Mouse (Mus musculus): ENCODE measurements around the gene Mgat3. TPM values are rescaled to one million over a fixed set of nuclear protein-coding genes. Genes with fewer than 3 reads are reported as not detected.

Mgat3 gene
- polyA plus RNA-seq, 1 experiment from 2014 or later, result 9.6 TPM

DNA sequence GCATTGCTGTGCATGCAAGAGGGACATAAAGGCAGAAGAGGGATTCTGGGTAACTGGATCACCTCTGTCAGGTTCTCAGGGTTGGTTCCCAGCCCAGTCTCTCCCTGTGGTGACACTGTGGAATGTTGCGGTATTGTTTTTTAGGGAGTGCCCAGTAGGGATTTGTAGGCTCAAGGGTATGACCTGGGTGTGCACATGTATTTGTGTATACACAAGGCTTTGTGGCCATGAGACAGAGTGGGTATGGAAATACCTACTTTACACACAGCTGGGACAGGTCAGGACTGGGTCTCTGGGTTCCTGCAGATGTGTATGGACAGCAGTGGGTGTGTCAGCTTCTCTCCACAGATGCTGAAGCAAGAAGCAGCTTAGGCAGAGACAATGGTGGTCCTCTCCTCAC is 4.0 kb upstream of the Mgat3 start:
- Histone ChIP-seq H3K9me3 (no peaks in the 10 kb centered on the region), H3K36me3 (replicated peaks) (no peaks in the 10 kb centered on the region), H3K27ac (no peak overlapping the region), H3K4me3 (replicated peaks) (no peak overlapping the region), H3K9ac (no peak overlapping the region), H3K4me1 (peaks cover 15% of the 10 kb centered on the region), H3K4me2 (no peak overlapping the region), H3K27me3 (no peaks in the 10 kb centered on the region)
- 92% methylated on average over 1 of the region's 1 CpGs for WGBS
- no peak for ATAC-seq (ENCODE audit: low FRiP score)

DNA sequence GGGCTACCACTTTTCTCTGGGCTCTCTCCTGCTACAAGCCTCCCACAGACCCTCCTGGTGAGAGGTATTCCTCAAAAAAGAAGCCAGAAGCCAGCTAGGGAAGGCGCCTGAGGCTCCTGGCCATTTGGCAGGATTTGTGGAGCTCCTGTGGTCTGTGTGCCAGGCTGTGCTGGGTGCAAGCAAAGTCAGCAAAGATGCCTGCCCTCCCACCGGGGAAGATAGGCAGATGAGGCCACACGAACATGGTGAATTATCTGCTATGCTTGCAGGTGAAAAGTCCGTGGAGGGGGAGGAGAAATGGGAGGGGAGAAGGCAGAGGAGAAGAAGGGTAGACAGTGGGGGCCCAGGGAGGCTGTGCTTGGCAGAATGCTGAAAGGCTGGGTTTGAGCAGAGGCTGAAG is 3.2 kb upstream of the Mgat3 start:
- no peak overlapping the region for H3K4me3 ChIP-seq (replicated peaks)
- 69% methylated on average over 4 of the region's 4 CpGs for WGBS
- no peaks in the 10 kb centered on the region for H3K36me3 ChIP-seq (replicated peaks)
- H3K4me2 ChIP-seq, result no peak overlapping the region
- no peak overlapping the region for H3K9ac ChIP-seq
- ATAC-seq (ENCODE audit: low FRiP score), result no peak
- no peak overlapping the region for H3K27ac ChIP-seq
- peaks cover 23% of the 10 kb centered on the region for H3K4me1 ChIP-seq
- H3K9me3 ChIP-seq, result no peaks in the 10 kb centered on the region
- H3K27me3 ChIP-seq, result no peaks in the 10 kb centered on the region

DNA sequence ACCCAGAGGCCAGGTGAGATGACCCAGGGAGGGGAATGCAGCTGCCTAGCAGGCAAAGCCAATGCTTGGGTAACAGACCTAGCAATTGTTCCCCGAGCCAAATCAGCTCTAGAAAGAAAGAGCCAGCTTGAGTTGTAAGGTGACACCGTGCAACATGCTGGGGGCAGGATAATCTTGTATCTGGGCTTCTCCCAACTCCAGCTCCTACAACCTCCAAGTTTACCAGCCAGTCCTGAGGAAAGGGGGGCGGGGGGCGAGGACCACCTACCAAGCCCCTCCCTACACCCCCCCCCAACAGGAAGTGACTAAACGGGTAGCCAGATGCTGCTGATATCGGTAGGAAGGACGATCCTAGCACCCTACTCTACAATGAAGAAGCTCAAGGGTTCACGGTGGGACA is 2.2 kb upstream of the Mgat3 start:
- no peak overlapping the region for H3K4me2 ChIP-seq
- H3K27ac ChIP-seq, result no peak overlapping the region
- peak overlapping the region; percentile 4; the same call in 1 of the 2 replicates for H3K9ac ChIP-seq
- 8% methylated on average over 8 of the region's 8 CpGs for WGBS
- H3K4me1 ChIP-seq, result peaks cover 33% of the 10 kb centered on the region
- H3K27me3 ChIP-seq, result no peaks in the 10 kb centered on the region
- H3K36me3 ChIP-seq (replicated peaks), result no peaks in the 10 kb centered on the region
- H3K4me3 ChIP-seq (replicated peaks), result no peak overlapping the region
- no peak for ATAC-seq (ENCODE audit: low FRiP score)
- no peaks in the 10 kb centered on the region for H3K9me3 ChIP-seq

DNA sequence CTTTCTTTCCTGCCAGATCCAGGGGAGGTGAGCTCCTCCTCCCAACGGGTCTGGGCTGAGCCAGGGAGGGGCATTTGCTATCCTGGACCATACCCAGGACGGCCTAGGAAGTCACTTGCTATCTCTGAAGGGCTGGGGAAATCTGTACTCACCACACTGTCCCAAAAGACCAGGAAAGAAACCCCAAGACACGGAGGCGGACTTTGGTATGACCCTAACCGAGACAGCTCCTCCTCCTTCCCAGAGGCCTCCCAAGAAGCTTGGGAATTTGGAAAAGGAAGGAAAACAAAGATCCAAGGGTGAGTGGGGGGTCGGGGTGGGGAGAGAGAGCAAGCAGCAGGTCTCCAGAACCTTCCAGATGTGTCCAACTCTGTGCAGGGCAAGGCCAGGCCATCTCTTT is 1.7 kb upstream of the Mgat3 start:
- no peak overlapping the region for H3K4me2 ChIP-seq
- H3K27ac ChIP-seq, result no peak overlapping the region
- WGBS, result 27% methylated on average over 6 of the region's 6 CpGs
- no peak for ATAC-seq (ENCODE audit: low FRiP score)
- H3K4me1 ChIP-seq, result peaks cover 33% of the 10 kb centered on the region
- no peaks in the 10 kb centered on the region for H3K9me3 ChIP-seq
- H3K36me3 ChIP-seq (replicated peaks), result no peaks in the 10 kb centered on the region
- H3K9ac ChIP-seq, result peak overlapping the region; percentile 4; the same call in 1 of the 2 replicates
- no peaks in the 10 kb centered on the region for H3K27me3 ChIP-seq
- no peak overlapping the region for H3K4me3 ChIP-seq (replicated peaks)

DNA sequence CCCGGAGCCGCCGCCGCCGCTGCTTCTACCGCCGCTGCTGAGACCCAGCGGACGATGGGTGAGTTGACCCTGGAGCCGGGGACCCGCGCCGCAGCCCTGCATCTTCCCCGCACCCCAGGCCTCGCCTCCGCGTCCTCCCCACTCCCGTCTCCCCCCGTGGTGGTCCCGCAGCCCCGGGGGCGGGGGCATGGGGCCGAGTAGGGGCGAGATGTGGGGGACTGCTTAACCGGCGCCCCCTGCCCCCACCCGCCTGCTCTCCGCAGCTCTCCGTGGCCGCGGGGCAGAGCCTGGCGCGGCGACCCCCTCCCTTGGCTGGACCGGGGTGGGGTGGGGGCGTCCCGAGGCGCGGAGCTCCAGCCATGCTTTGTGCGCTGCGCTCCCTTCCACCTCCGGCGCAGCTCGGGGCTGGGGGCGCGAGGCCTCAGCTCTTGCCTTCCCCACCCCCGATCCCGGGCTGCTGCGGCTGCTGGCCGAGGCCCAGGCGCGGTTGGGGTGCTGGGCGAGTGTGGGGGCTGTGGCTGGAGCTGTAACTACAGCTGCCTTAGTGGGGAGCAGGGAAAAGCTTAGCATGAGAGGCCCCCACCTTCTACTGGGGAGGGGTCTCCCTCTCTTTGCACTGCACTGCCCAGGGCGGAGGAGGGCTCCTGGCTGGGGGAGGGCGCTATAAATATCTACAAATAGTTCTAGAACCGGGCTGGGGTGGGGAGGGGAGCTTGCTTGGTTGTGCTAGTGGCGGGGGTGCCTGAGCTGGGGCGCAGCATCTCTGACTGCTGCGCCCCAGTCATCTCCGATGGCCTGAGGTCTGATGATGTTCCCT is 468 bp downstream of the Mgat3 start:
- Histone ChIP-seq H3K4me2 (peak overlapping the region; percentile 93), H3K36me3 (replicated peaks) (no peaks in the 10 kb centered on the region), H3K9ac (peak overlapping the region; percentile 98), H3K9me3 (no peaks in the 10 kb centered on the region), H3K27ac (peak overlapping the region; percentile 91), H3K27me3 (no peaks in the 10 kb centered on the region), H3K4me3 (replicated peaks) (peak overlapping the region; percentile 97), H3K4me1 (peaks cover 37% of the 10 kb centered on the region)
- WGBS, result under 1% methylated on average over 50 of the region's 60 CpGs
- ATAC-seq (ENCODE audit: low FRiP score), result peak; percentile 69

DNA sequence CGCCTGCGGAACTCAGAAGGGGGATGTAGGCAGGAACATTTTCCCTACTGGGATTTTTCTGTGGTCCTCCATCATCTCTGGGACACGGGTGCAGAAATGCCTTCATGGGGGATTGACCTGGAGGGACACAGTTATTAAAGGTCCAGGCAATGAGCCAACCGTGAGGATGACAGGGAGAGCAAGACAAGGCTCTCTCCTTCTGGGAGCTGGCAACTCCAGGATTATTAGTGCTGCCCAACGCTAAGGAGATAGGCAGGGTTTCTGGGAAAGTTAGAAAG is 1.0 kb downstream of the Mgat3 start:
- Histone ChIP-seq H3K27ac (peak overlapping the region; percentile 91; the same call in 1 of the 2 replicates), H3K4me3 (replicated peaks) (peak overlapping the region; percentile 97), H3K9me3 (no peaks in the 10 kb centered on the region), H3K9ac (peak overlapping the region; percentile 98), H3K4me2 (peak overlapping the region; percentile 93), H3K27me3 (no peaks in the 10 kb centered on the region), H3K36me3 (replicated peaks) (no peaks in the 10 kb centered on the region), H3K4me1 (peaks cover 37% of the 10 kb centered on the region)
- WGBS, result 2% methylated on average over 5 of the region's 5 CpGs
- ATAC-seq (ENCODE audit: low FRiP score), result no peak

DNA sequence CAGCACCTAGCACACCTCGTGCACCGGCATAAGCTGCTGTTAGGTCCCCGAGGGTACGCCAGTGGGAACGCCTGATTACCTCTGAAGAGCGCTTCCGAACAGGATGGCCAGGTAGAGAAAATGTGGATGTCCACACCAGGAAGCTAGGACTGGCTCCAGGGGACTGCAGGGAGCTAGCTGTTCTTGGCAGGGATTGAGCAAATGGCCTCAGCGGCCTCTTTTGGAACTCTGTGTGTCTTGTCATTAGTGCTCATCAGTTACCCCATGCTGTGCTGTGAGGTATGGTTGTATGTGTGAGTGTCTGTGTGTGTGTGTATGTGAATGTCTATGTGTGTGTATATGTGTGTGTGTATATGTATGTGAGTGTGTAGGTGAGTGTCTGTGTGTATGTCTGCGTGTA is 1.8 kb downstream of the Mgat3 start:
- Histone ChIP-seq H3K36me3 (replicated peaks) (0 out of 2 replicates have a peak, but pooled peaks cover 3% of the 10 kb centered on the region), H3K4me2 (peak overlapping the region; percentile 93), H3K4me1 (peaks cover 41% of the 10 kb centered on the region), H3K27ac (no peak overlapping the region), H3K4me3 (replicated peaks) (peak overlapping the region; percentile 97; the same call in 1 of the 2 replicates), H3K9ac (0 out of 2 replicates have a peak overlapping the region, but pooled peaks have one; percentile 98), H3K27me3 (no peaks in the 10 kb centered on the region), H3K9me3 (no peaks in the 10 kb centered on the region)
- 79% methylated on average over 9 of the region's 9 CpGs for WGBS
- no peak for ATAC-seq (ENCODE audit: low FRiP score)

DNA sequence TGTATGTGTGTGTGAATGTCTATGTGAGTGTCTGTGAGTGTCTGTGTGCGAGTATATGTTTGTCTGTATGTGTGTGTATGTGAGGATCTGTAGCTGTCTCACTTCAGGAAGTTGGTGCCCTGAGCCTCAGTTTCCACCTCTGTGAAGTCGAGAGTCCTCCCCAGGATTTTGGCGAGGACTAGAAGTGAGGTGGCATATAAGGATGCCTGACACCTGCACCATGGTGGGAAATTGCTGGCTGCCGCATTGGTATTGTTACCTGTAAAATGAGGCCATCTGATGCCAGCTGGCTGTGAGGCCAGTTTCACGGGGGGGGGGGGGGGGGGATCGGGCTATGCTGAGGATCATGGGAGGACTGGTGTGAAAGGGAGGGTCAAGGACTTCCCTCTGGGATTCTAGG is 2.2 kb downstream of the Mgat3 start:
- no peaks in the 10 kb centered on the region for H3K27me3 ChIP-seq
- H3K9ac ChIP-seq, result no peak overlapping the region; the same call in 1 of the 2 replicates
- peak overlapping the region; percentile 93 for H3K4me2 ChIP-seq
- no peak overlapping the region for H3K4me3 ChIP-seq (replicated peaks)
- WGBS, result 73% methylated on average over 5 of the region's 6 CpGs
- H3K4me1 ChIP-seq, result peaks cover 41% of the 10 kb centered on the region
- peaks cover 3% of the 10 kb centered on the region; the same call in 1 of the 2 replicates for H3K36me3 ChIP-seq (replicated peaks)
- H3K27ac ChIP-seq, result no peak overlapping the region
- no peaks in the 10 kb centered on the region for H3K9me3 ChIP-seq
- no peak for ATAC-seq (ENCODE audit: low FRiP score)

DNA sequence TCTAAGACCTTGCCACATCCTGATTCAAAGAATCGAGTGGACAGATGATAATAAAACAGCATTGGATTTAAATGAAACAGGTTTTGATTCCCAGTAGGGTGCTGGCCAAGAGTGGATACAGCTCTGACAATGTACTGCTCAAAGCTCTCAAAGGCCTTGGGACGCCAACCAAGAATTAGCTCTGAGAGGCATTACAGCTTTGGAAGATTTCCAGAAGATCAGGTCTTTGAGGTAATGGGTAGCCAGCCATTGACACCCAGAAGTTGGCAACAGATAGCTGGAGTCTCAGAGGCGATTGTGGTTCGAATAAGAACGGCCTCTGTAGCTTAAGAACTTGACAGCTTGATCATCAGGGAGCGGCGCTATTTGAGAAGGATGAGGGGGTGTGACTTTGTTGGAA is 8.0 kb downstream of the Mgat3 start:
- ATAC-seq (ENCODE audit: low FRiP score), result no peak
- 95% methylated on average over 7 of the region's 7 CpGs for WGBS
- H3K9me3 ChIP-seq, result no peaks in the 10 kb centered on the region
- H3K27me3 ChIP-seq, result no peaks in the 10 kb centered on the region
- H3K36me3 ChIP-seq (replicated peaks), result peaks cover 3% of the 10 kb centered on the region; the same call in 1 of the 2 replicates
- H3K9ac ChIP-seq, result no peak overlapping the region
- H3K27ac ChIP-seq, result no peak overlapping the region
- no peak overlapping the region for H3K4me2 ChIP-seq
- 0 out of 2 replicates have a peak, but pooled peaks cover 8% of the 10 kb centered on the region for H3K4me1 ChIP-seq
- H3K4me3 ChIP-seq (replicated peaks), result no peak overlapping the region

DNA sequence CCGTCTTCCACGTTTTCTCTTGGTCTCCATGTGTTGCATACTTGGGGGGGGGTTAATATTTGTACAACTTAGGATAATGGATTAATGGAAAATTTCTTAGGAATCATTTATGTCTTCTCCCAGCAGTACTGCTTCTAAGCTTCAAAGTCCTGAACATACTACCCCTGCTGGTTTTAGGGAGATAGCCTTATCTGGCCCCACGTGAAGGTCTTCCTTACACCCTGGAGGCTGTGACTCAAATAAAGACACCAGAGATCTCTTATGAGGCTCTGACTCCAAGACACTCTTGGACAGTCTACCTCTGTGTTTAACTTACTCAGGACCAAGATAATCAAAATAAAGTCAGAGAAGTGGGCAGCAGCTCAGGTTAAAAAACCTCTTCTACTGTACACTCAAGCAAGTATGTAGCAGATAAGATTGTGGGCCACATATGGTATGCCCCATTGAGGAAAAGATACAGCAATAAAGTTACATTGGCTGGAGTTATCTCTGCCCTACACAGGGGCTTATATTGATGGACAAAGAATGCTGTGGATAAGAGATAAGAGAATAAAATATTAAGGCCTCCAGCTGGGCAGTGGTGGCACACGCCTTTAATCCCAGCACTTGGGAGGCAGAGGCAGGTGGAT is 8.7 kb downstream of the Mgat3 start:
- Histone ChIP-seq H3K27ac (no peak overlapping the region), H3K36me3 (replicated peaks) (peaks cover 3% of the 10 kb centered on the region; the same call in 1 of the 2 replicates)
- no peak for ATAC-seq (ENCODE audit: low FRiP score)

DNA sequence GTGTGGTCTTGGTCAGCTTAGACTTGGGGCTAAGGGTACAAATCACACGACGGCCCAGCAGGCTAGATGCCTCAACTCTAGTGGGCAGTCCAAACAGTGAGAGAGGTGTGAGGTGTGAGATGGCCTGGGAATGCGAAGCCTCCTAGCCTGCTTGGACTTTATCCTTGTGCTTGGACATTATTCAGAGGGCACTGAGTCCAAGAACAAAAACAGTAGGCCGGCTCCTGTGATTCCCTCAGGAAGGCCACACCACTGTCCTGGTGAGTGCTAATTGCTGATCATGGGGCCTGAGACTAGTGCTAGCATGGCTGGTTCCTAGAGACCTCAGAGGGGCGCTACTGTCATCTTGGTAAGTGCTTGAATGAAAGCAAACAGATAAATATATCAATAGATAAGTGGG is 15.4 kb downstream of the Mgat3 start:
- no peaks in the 10 kb centered on the region for H3K27me3 ChIP-seq
- no peaks in the 10 kb centered on the region for H3K36me3 ChIP-seq (replicated peaks)
- no peak overlapping the region for H3K4me3 ChIP-seq (replicated peaks)
- H3K9ac ChIP-seq, result no peak overlapping the region
- no peak overlapping the region for H3K4me2 ChIP-seq
- no peaks in the 10 kb centered on the region for H3K9me3 ChIP-seq
- 85% methylated on average over 5 of the region's 5 CpGs for WGBS
- no peak for ATAC-seq (ENCODE audit: low FRiP score)
- H3K27ac ChIP-seq, result no peak overlapping the region
- H3K4me1 ChIP-seq, result peaks cover 12% of the 10 kb centered on the region

More for the DNA sequence above, 8.7 kb downstream of the Mgat3 start:
- Histone ChIP-seq H3K4me3 (replicated peaks) (no peak overlapping the region), H3K4me1 (0 out of 2 replicates have a peak, but pooled peaks cover 8% of the 10 kb centered on the region), H3K27me3 (no peaks in the 10 kb centered on the region), H3K4me2 (no peak overlapping the region), H3K9me3 (no peaks in the 10 kb centered on the region), H3K9ac (no peak overlapping the region)
- 94% methylated on average over 4 of the region's 4 CpGs for WGBS

DNA sequence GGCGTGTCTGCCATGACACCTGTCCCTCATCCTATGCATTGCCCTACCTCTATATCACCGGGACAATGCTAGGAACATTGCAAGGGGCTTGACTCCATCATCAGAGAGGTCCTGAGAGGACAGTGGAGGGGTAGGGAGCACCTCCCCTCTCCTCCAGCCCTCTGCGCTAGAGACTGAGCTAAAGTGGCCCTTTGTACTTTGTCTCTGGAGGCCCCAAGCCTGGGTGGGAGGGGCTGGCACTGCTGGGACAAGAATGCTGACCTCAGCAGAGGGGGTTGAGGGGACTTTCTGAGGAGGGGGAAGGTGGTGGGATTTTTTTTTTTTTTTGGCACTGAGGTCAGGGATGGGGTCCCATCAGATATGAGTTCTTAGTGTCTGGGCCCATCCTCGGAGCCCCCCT is 16.6 kb downstream of the Mgat3 start:
- 65% methylated on average over 4 of the region's 4 CpGs for WGBS
- Histone ChIP-seq H3K27me3 (no peaks in the 10 kb centered on the region), H3K4me3 (replicated peaks) (no peak overlapping the region), H3K36me3 (replicated peaks) (no peaks in the 10 kb centered on the region), H3K27ac (no peak overlapping the region), H3K4me2 (no peak overlapping the region), H3K9ac (no peak overlapping the region), H3K9me3 (no peaks in the 10 kb centered on the region), H3K4me1 (peaks cover 14% of the 10 kb centered on the region)
- ATAC-seq (ENCODE audit: low FRiP score), result no peak

Data from forebrain, embryonic 12.5 days (tissue).